Mouse (Mus musculus): ENCODE data around the gene Sys1.

DNA sequence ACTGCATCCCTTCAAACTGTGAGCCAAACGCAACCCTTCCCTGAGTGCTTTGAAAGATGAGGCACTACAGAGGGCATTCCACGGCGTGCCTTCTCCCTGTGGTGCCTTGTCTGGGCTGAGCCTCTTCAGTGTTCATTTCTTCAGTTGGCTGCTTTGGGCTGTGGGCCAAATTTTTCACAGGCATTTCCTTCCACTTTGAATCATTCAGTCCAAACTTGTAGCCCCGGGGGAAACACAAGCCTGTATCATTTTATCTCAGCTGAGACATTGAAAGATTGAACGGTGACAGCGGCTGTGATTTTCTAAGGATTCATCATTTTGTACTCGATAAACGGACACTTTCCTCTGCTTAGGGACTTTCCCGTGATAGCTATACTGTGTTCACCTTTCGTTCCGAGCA, 59.8 kb downstream of the Sys1 start:
- TF ChIP-seq POLR2A (IDR thresholded peaks at IDR 0.05; ENCODE audit: low read depth, low read length) (no peak), CTCF (conservative IDR thresholded peaks at IDR 0.05; ENCODE audit: insufficient read depth, insufficient read length, low read depth, low read length) (no peak)
